Mouse (Mus musculus): ENCODE data around the gene Mtmr1. TPM values are rescaled to one million over a fixed set of nuclear protein-coding genes. Genes with fewer than 3 reads are reported as not detected.

The Mtmr1 gene
- polyA plus RNA-seq, 1 experiment from 2014 or later, result 11.3 TPM

GRCm38 (mm10) chrX:71465417-71465816 lies 100.9 kb downstream of the Mtmr1 start:
- no peaks in the 10 kb centered on the region for H3K9me3 ChIP-seq (ENCODE audit: control insufficient read depth, low read length)
- DNase-seq (ENCODE audit: low spot score, missing footprints), result no peak
- H3K9ac ChIP-seq (ENCODE audit: low read length), result no peak overlapping the region
- WGBS, result 84% methylated on average over 1 of the region's 1 CpGs
- no peak for ATAC-seq (ENCODE audit: low FRiP score)
- no peaks in the 10 kb centered on the region for H3K4me1 ChIP-seq (ENCODE audit: control insufficient read depth, insufficient read depth, low read length)
- H3K4me3 ChIP-seq (ENCODE audit: low read depth, low read length), result no peak overlapping the region
- no peak overlapping the region for H3K27ac ChIP-seq (ENCODE audit: low read depth, low read length)
- no peaks in the 10 kb centered on the region for H3K36me3 ChIP-seq (ENCODE audit: control insufficient read depth, insufficient read depth, low read length)
- no peaks in the 10 kb centered on the region for H3K27me3 ChIP-seq (ENCODE audit: control insufficient read depth, insufficient read depth, low read length)
- H3K4me2 ChIP-seq, result no peak overlapping the region

GRCm38 (mm10) chrX:71467491-71467890 lies 102.9 kb downstream of the Mtmr1 start:
- H3K27ac ChIP-seq (ENCODE audit: low read depth, low read length), result no peak overlapping the region
- ATAC-seq (ENCODE audit: low FRiP score), result no peak
- H3K9ac ChIP-seq (ENCODE audit: low read length), result no peak overlapping the region
- no peaks in the 10 kb centered on the region for H3K27me3 ChIP-seq (ENCODE audit: control insufficient read depth, insufficient read depth, low read length)
- H3K36me3 ChIP-seq (ENCODE audit: control insufficient read depth, insufficient read depth, low read length), result no peaks in the 10 kb centered on the region
- 96% methylated on average over 3 of the region's 3 CpGs for WGBS
- no peaks in the 10 kb centered on the region for H3K9me3 ChIP-seq (ENCODE audit: control insufficient read depth, low read length)
- DNase-seq (ENCODE audit: low spot score, missing footprints), result no peak
- H3K4me3 ChIP-seq (ENCODE audit: low read depth, low read length), result no peak overlapping the region
- no peak overlapping the region for H3K4me2 ChIP-seq
- H3K4me1 ChIP-seq (ENCODE audit: control insufficient read depth, insufficient read depth, low read length), result no peaks in the 10 kb centered on the region

Other genes starting within 250 kb of the Mtmr1 start
- 3.9 and 4.4 TPM in 2 replicates for gene Mtm1, start 154.0 kb upstream of the Mtmr1 start, polyA plus RNA-seq (2014; fragmentation: Nextera tagmentation; extraction: Ambion mirVana)
- 28.3 and 28.7 TPM in 2 replicates for gene Cd99l2, start 128.1 kb downstream of the Mtmr1 start, polyA plus RNA-seq (2014; fragmentation: Nextera tagmentation; extraction: Ambion mirVana)
- 675 and 726 TPM in 2 replicates for gene Hmgb3, start 191.2 kb downstream of the Mtmr1 start, polyA plus RNA-seq (2014; fragmentation: Nextera tagmentation; extraction: Ambion mirVana)

Measured in midbrain, embryonic 11.5 days (tissue).